Mouse (Mus musculus) CH12F3 (cell line): Measurements from ENCODE around the gene Ninl.
"Not testable (repeated sequence)": the region's sequence is repeated elsewhere in the genome, so short reads cannot be mapped to it uniquely, and the experiment has no call there.

Experiments
- in situ Hi-C: fragments of 300-500 bp; cut with MboI; formaldehyde crosslinking; loops from 2 replicates; pipeline ENCODE4 v1.14.3; 2020; ENCODE audit warnings: low sequenced_read_pairs

The Ninl gene

GRCm38 (mm10) chr2:150910295-150910881 lies 128.8 kb downstream of the Ninl start:
- in situ Hi-C loops, result no loop called here

DNA sequence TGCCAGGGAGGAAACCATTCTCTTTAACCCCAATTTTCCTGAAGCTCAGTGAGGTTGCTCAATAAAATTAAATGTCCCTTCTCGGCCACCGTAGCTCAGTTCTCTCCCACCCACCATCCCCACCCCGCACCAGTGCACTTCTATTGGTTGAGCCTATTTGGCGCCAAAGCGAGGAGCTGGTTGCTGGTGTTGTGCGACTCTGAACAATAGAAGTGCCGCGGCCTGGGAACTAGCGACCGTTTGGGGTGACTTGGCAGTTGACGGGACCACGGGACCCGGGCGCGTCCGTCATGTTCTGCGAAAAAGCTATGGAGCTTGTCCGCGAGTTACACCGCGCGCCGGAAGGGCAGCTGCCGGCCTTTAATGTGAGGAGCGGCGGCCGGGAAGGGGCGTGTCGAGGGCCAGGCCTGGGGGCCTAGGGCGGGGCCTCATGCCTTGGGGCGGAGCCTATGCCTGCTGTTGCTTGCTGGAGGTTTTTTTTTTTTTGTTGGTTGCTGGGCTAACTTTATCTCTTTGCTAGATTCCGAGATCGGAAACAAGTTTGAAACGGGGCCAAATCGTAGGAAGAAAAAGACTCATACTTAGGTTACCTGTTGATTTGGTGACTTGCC lies 129.6 kb downstream of the Ninl start:
- in situ Hi-C loops, result no loop called here

GRCm38 (mm10) chr2:150908881-150909280 lies 130.3 kb downstream of the Ninl start:
- in situ Hi-C loops, result not testable (repeated sequence)

GRCm38 (mm10) chr2:150904936-150905450 lies 134.2 kb downstream of the Ninl start, which contains the start of gene Gins1:
Gene Gins1, plus strand, starts transcription at chr2:150905400.
- in situ Hi-C loops, result no loop called here

- in situ Hi-C loops, result no loop called here
Observed at GRCm38 (mm10) chr2:150904272-150904935, 134.8 kb downstream of the Ninl start, which contains the start of gene Abhd12. Gene Abhd12, minus strand, starts transcription at chr2:150904741.

GRCm38 (mm10) chr2:150902347-150902746 lies 136.8 kb downstream of the Ninl start:
- in situ Hi-C loops, result no loop called here

GRCm38 (mm10) chr2:150900341-150900740 lies 138.8 kb downstream of the Ninl start:
- in situ Hi-C loops, result no loop called here

- in situ Hi-C loops, result no loop called here
Observed at GRCm38 (mm10) chr2:150895691-150896252, 143.4 kb downstream of the Ninl start.

DNA sequence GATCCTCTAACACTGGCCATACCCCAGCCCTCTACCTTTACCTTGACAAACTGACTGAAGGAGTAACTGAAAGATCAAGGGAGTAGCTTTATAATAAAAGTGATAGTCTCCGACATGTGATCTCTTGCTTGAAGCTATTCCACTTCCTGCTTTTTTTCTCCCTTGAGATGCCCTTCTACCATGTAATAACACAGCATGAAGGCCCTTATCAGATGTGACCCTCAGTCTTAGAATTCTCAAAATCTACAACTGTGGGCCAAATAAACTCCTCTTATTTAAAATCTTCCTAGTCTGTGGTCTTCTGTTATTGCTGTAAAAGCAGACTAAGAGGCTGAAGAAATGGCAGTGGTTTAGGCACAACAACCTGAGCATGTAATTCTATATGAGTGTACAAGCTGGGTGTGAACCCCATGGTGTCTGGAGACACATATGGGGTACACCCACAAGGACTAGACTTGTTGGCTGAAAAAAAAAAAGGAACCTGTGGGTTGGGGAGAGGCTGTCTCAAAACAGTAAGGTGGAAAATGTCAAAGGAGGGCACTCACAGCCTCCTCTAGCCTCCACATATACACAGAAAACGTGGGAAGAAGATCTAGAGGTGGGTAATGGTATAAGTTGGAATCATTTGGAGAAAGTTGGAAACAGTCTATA lies 144.4 kb downstream of the Ninl start:
- in situ Hi-C loops, result no loop called here

DNA sequence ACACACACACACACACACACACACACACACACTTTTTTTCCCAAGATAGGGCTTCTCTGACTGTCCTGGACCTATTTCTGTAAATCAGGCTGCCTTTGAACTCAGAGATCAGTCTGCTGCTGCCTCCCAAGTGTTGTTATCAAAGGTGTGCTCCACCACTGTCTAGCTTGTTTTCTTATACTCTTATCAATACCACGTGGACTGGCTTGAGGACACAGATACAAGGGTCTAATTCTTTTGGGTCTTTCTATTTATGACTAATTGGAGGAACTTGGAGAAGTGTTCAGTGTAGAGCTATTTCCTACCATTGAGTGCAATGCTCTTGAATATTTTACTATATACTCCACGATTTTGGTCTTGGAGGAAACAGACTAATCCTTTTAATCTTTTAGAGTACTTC lies 151.8 kb downstream of the Ninl start:
- in situ Hi-C loops, result no loop called here

GRCm38 (mm10) chr2:150886315-150886714 lies 152.9 kb downstream of the Ninl start:
- in situ Hi-C loops, result no loop called here

DNA sequence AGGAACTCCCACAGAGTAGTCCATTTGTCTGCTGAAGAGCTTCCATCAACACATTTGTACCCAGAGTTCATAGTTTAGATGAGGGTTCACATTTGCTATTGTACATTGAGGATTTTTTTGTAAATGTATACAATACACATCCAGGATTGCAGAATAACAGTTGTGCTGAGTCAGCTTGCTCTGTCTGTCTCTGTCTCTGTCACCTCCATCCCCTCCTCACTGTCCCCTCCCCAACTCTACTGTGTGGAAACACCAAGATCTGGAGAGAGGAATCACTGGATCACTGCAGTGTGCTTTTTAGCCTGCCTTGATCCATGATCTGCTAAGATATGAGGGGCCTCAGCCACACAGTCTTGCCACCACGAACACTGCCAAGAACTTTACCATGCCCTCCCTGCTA lies 153.4 kb downstream of the Ninl start:
- in situ Hi-C loops, result no loop called here

GRCm38 (mm10) chr2:150884779-150885110 lies 154.4 kb downstream of the Ninl start:
- in situ Hi-C loops, result no loop called here
